Mouse (Mus musculus) myocyte (in vitro differentiated cells): Measurements from ENCODE around the gene Serpina3c.

Experiments
- E2F4 ChIP-seq: IDR thresholded peaks from one replicate; pipeline ENCODE4 v1.6.1; 2011; ENCODE audit warnings: mild to moderate bottlenecking, control low read depth, moderate library complexity; ENCODE audit not compliant: insufficient read depth
- MAX ChIP-seq: IDR thresholded peaks from one replicate; pipeline ENCODE4 v1.6.1; 2011; ENCODE audit warnings: low read depth, mild to moderate bottlenecking, control low read depth
- MYOG ChIP-seq, 3 experiments: IDR thresholded peaks; one replicate each; pipeline ENCODE4 v1.6.1; 2011; ENCODE audit warnings: control low read depth in 2 of 3, low read depth in 2 of 3, mild to moderate bottlenecking in 2 of 3; ENCODE audit not compliant: insufficient read length in 2 of 3, control insufficient read depth in 1 of 3, insufficient read depth in 1 of 3
- POLR2A ChIP-seq: IDR thresholded peaks from one replicate; pipeline ENCODE4 v1.6.1; 2011; ENCODE audit warnings: low read depth, mild to moderate bottlenecking, control low read depth, moderate library complexity; ENCODE audit not compliant: insufficient read length
- POLR2AphosphoS2 ChIP-seq: IDR thresholded peaks from one replicate; pipeline ENCODE4 v1.6.1; 2011; ENCODE audit warnings: low read depth, control low read depth; ENCODE audit not compliant: insufficient read length
- SRF ChIP-seq: IDR thresholded peaks from one replicate; pipeline ENCODE4 v1.6.1; 2011; ENCODE audit warnings: low read depth; ENCODE audit not compliant: control insufficient read depth, insufficient read length
- TCF12 ChIP-seq: IDR thresholded peaks from one replicate; pipeline ENCODE4 v1.6.1; 2011; ENCODE audit warnings: mild to moderate bottlenecking, control low read depth; ENCODE audit not compliant: poor library complexity, insufficient read depth, severe bottlenecking

GRCm38 (mm10) chr12:104153041-104153645 lies 527 bp downstream of the Serpina3c start:
- TF ChIP-seq POLR2A, result no peak
- no peak for TF ChIP-seq POLR2AphosphoS2
- no peak for TF ChIP-seq SRF
- no peak for TF ChIP-seq TCF12
- no peak for TF ChIP-seq E2F4
- TF ChIP-seq MYOG (IDR thresholded peaks at IDR 0.05; ENCODE audit: control insufficient read depth in 1 of 3, insufficient read depth in 1 of 3, insufficient read length in 2 of 3, low read depth in 2 of 3), result no peak
- no peak for TF ChIP-seq MAX
